Mouse (Mus musculus): Measurements from ENCODE around the gene Sumo1. TPM values are rescaled to one million over a fixed set of nuclear protein-coding genes. Genes with fewer than 3 reads are reported as not detected.

Sumo1 gene
- polyA plus RNA-seq, 1 experiment = 2.2 TPM

DNA sequence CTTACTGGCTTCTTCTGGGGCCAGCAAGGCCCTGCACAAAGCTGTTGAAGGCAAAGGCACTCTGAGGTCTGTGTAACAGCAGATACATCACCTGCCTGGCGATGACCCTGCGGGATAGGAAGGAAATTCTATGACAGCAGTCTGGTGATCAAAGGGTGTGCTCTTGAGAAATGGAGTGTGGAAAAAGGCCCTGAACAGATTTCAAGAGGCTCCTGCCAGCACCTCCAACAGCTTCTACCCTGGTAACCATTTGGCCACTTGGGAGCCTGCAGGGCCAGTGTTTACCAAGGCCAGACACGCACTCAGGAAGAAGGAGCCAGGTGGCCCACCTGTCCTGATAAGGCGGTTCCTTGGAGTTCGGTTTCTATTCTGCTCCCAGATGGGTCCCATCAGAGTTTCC lies 91.3 kb downstream of the Sumo1 start:
- H3K4me1 ChIP-seq (ENCODE audit: control insufficient read depth, insufficient read depth, insufficient read length, low read length) = peaks cover 9% of the 10 kb centered on the region; the same call in 1 of the 2 replicates
- H3K4me3 ChIP-seq (ENCODE audit: low read depth, low read length) = no peak overlapping the region
- 48% methylated on average over 5 of the region's 5 CpGs for WGBS

DNA sequence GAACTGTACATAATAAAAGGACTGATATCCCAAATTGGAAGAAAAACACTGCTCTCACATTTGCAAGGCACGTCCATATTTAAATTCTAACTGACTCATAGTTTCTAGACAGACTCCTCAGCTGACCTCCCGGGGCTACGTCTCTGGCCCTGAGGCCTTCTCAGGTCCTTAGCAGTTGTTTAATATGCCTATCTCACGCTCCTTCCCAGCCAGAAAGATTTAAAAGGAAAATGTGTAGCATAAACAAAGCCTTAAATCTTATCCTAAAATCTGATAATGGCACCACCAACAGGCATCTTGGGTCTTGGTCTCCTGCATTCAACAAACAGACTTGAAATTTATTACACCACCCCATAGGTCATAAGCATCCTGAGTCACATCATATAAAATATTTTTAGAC lies 91.9 kb downstream of the Sumo1 start:
- H3K4me1 ChIP-seq (ENCODE audit: control insufficient read depth, insufficient read depth, insufficient read length, low read length) = peaks cover 6% of the 10 kb centered on the region; the same call in 1 of the 2 replicates
- no peaks in the 10 kb centered on the region for H3K27me3 ChIP-seq (ENCODE audit: control insufficient read depth, insufficient read depth, low read length)
- 86% methylated on average over 4 of the region's 4 CpGs for WGBS
- no peaks in the 10 kb centered on the region for H3K36me3 ChIP-seq (ENCODE audit: control insufficient read depth, insufficient read depth, low read length)
- H3K27ac ChIP-seq (ENCODE audit: insufficient read depth, low read depth, low read length) = no peak overlapping the region
- H3K4me3 ChIP-seq (ENCODE audit: low read depth, low read length) = no peak overlapping the region
- TF ChIP-seq CTCF (IDR thresholded peaks at IDR 0.05; ENCODE audit: extremely low read depth, insufficient read length, insufficient replicate concordance, low read depth, low read length) = no peak
- no peak for TF ChIP-seq POLR2A (IDR thresholded peaks at IDR 0.05; ENCODE audit: low read depth, low read length)

More for the DNA sequence above, 91.3 kb downstream of the Sumo1 start:
- Histone ChIP-seq H3K27me3 (ENCODE audit: control insufficient read depth, insufficient read depth, low read length) (no peaks in the 10 kb centered on the region), H3K36me3 (ENCODE audit: control insufficient read depth, insufficient read depth, low read length) (no peaks in the 10 kb centered on the region), H3K27ac (ENCODE audit: insufficient read depth, low read depth, low read length) (no peak overlapping the region)
- TF ChIP-seq POLR2A (IDR thresholded peaks at IDR 0.05; ENCODE audit: low read depth, low read length) (no peak), CTCF (IDR thresholded peaks at IDR 0.05; ENCODE audit: extremely low read depth, insufficient read length, insufficient replicate concordance, low read depth, low read length) (no peak)

DNA sequence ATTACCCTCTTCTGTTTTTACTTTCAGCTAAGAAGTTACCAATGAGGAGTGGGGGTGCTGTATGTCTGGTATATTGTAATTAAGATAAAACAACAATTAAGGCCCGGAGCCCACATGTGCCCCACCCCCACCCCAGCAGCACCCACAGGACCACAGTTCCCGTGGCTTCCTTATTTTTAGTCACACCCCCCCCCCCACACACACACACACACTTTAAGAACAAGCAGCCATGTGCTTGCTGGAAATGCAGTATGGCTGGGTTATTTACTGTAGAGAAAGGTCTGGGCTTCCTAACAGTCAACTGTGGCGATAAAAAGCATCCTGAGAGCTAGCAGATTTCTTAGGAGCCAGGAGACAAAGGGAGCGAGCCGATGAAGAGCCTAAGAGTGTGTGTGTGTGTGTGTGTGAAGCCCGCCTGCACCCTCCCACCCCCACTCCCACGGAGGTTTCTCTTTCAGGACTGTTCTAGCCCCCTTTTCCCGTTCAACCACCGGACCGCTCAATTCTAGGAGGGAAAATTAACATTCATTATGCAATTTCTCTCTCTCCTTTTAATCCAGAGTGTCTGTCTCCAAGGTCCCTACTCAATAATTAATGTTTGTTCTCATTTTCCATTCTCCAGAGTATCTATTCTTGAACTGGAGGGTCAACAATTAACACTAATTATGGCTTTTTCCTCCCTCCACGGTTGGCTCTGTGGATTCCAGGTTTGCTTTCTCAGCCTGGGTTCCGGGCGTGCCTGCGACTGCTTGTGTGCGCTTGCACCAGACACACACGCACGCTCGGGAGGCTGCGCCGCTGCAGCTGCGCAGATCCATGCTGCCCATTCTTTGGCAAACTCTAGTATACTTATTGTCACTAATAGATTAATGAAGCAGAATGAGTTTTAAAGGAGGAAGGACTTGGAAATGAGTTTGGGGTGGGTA lies 96.1 kb downstream of the Sumo1 start:
- WGBS = 64% methylated on average over 21 of the region's 21 CpGs

DNA sequence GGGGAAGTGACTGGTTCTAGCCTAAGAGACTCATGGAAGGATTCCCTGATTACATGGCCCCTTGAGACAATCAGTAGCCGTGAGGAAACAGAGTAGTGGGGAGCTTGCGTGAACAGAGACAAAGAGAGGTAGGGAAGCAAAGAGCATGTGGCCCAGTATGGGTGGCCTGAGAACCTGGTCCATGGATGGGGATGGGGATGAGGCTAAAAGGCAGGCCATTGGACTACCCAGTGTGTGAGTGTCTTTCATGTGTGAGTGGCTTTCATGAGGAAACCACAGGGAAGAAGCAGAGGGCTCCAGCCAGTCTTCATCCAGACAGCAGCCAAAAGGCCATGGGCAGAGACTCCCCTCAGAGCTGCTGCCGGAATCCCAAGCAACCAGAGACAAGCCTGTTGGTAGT lies 96.8 kb downstream of the Sumo1 start:
- Histone ChIP-seq H3K27ac (ENCODE audit: insufficient read depth, low read depth, low read length) (no peak overlapping the region), H3K4me1 (ENCODE audit: control insufficient read depth, insufficient read depth, insufficient read length, low read length) (peaks cover 2% of the 10 kb centered on the region; the same call in 1 of the 2 replicates), H3K27me3 (ENCODE audit: control insufficient read depth, insufficient read depth, low read length) (no peaks in the 10 kb centered on the region), H3K36me3 (ENCODE audit: control insufficient read depth, insufficient read depth, low read length) (no peaks in the 10 kb centered on the region), H3K4me3 (ENCODE audit: low read depth, low read length) (no peak overlapping the region)
- 95% methylated on average over 3 of the region's 3 CpGs for WGBS
- TF ChIP-seq POLR2A (IDR thresholded peaks at IDR 0.05; ENCODE audit: low read depth, low read length) = no peak
- TF ChIP-seq CTCF (IDR thresholded peaks at IDR 0.05; ENCODE audit: extremely low read depth, insufficient read length, insufficient replicate concordance, low read depth, low read length) = no peak

More for the DNA sequence above, 96.1 kb downstream of the Sumo1 start:
- H3K4me1 ChIP-seq (ENCODE audit: control insufficient read depth, insufficient read depth, insufficient read length, low read length) = peaks cover 4% of the 10 kb centered on the region; the same call in 1 of the 2 replicates
- H3K36me3 ChIP-seq (ENCODE audit: control insufficient read depth, insufficient read depth, low read length) = no peaks in the 10 kb centered on the region
- no peak overlapping the region for H3K4me3 ChIP-seq (ENCODE audit: low read depth, low read length)
- TF ChIP-seq POLR2A (IDR thresholded peaks at IDR 0.05; ENCODE audit: low read depth, low read length) = no peak
- no peak for TF ChIP-seq CTCF (IDR thresholded peaks at IDR 0.05; ENCODE audit: extremely low read depth, insufficient read length, insufficient replicate concordance, low read depth, low read length)
- no peaks in the 10 kb centered on the region for H3K27me3 ChIP-seq (ENCODE audit: control insufficient read depth, insufficient read depth, low read length)
- H3K27ac ChIP-seq (ENCODE audit: insufficient read depth, low read depth, low read length) = no peak overlapping the region

DNA sequence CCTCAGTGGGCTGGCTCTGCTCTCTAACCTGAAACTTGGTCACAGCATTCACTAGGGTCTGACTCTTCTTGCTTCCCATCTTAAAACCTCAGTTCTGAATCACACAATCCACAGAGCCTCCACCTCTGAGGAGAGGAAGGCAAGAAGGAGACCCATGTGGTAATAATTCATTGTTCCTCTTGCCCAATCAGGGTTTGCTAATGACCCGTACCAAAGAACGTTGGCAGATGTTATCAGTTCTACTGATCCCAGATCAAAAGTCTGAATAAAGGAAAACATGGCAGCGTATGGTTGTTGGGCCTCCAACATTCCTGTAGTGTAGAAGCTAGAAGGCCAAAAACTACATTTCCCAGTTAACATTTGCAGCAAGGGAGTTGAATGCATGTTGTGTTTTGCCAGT lies 99.1 kb downstream of the Sumo1 start:
- WGBS = 56% methylated on average over 3 of the region's 3 CpGs
- H3K4me3 ChIP-seq (ENCODE audit: low read depth, low read length) = no peak overlapping the region
- H3K27me3 ChIP-seq (ENCODE audit: control insufficient read depth, insufficient read depth, low read length) = no peaks in the 10 kb centered on the region
- TF ChIP-seq CTCF (IDR thresholded peaks at IDR 0.05; ENCODE audit: extremely low read depth, insufficient read length, insufficient replicate concordance, low read depth, low read length) (no peak), POLR2A (IDR thresholded peaks at IDR 0.05; ENCODE audit: low read depth, low read length) (no peak)
- peaks cover 2% of the 10 kb centered on the region; the same call in 1 of the 2 replicates for H3K4me1 ChIP-seq (ENCODE audit: control insufficient read depth, insufficient read depth, insufficient read length, low read length)
- no peaks in the 10 kb centered on the region for H3K36me3 ChIP-seq (ENCODE audit: control insufficient read depth, insufficient read depth, low read length)
- H3K27ac ChIP-seq (ENCODE audit: insufficient read depth, low read depth, low read length) = no peak overlapping the region

DNA sequence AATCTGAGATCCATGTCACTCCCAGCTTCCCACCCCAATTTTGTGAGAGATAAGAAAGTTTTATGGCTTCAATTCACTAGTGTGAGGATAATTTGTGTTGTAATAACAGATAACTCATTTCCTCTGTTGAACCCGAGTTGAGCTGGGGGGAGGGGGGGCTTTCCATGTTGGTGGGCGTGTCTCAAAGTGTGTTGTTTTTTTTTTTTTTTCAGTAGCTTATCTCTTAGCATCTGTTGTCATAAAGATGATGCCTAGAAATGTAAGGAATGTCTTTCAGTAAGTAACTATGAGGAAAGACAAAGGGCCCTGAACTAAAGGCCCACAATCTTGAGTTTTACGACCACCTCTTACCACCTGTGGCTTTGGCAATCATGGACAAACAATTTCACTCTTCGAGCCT lies 99.9 kb downstream of the Sumo1 start:
- H3K4me3 ChIP-seq (ENCODE audit: low read depth, low read length) = no peak overlapping the region
- H3K4me1 ChIP-seq (ENCODE audit: control insufficient read depth, insufficient read depth, insufficient read length, low read length) = peaks cover 2% of the 10 kb centered on the region; the same call in 1 of the 2 replicates
- 27% methylated on average over 4 of the region's 4 CpGs for WGBS
- TF ChIP-seq POLR2A (IDR thresholded peaks at IDR 0.05; ENCODE audit: low read depth, low read length) = no peak
- no peak for TF ChIP-seq CTCF (IDR thresholded peaks at IDR 0.05; ENCODE audit: extremely low read depth, insufficient read length, insufficient replicate concordance, low read depth, low read length)
- no peaks in the 10 kb centered on the region for H3K36me3 ChIP-seq (ENCODE audit: control insufficient read depth, insufficient read depth, low read length)
- no peak overlapping the region for H3K27ac ChIP-seq (ENCODE audit: insufficient read depth, low read depth, low read length)
- H3K27me3 ChIP-seq (ENCODE audit: control insufficient read depth, insufficient read depth, low read length) = no peaks in the 10 kb centered on the region

DNA sequence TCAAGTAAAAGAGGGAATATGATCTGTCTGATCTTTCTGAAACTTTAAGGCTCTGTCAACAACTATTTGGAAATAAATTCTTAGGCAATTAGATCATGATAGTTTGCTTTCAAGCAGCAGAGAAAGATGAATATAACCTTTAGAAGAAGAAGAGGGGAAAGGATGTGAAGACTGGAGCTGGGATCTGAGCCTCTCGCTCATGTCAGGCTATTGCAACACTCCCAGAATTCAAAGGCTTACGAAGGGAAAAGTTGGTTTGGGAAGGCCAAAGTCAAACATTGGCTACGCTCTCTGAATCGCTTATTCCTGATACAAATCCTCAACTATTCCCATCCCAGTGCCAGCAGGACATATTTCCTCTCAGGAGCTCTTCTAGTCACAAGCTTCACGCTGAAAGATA lies 101.3 kb downstream of the Sumo1 start:
- WGBS = 88% methylated on average over 5 of the region's 5 CpGs
- H3K27ac ChIP-seq (ENCODE audit: insufficient read depth, low read depth, low read length) = no peak overlapping the region

More for the DNA sequence above, 101.3 kb downstream of the Sumo1 start:
- Histone ChIP-seq H3K36me3 (ENCODE audit: control insufficient read depth, insufficient read depth, low read length) (no peaks in the 10 kb centered on the region), H3K4me3 (ENCODE audit: low read depth, low read length) (no peak overlapping the region), H3K27me3 (ENCODE audit: control insufficient read depth, insufficient read depth, low read length) (no peaks in the 10 kb centered on the region), H3K4me1 (ENCODE audit: control insufficient read depth, insufficient read depth, insufficient read length, low read length) (peaks cover 2% of the 10 kb centered on the region; the same call in 1 of the 2 replicates)
- no peak for TF ChIP-seq CTCF (IDR thresholded peaks at IDR 0.05; ENCODE audit: extremely low read depth, insufficient read length, insufficient replicate concordance, low read depth, low read length)

All from small intestine, adult 2 months (tissue).